Mouse (Mus musculus) mouse embryonic stem cell (cell line): ENCODE measurements around the gene Abhd11.

Experiments used
- in situ Hi-C, 2 experiments: fragments of 300-500 bp; cut with MboI; formaldehyde crosslinking; loops; 1 replicate in 1 of 2; 3 replicates in 1 of 2; pipeline ENCODE4 v1.14.3; 2019 to 2020; ENCODE audit warnings: low sequenced_read_pairs in 2 of 2, low pct_unique_long_range_greater_than_20kb in 1 of 2, mixed read lengths in 1 of 2; ENCODE audit not compliant: unreplicated experiment in 1 of 2

Abhd11 gene

DNA sequence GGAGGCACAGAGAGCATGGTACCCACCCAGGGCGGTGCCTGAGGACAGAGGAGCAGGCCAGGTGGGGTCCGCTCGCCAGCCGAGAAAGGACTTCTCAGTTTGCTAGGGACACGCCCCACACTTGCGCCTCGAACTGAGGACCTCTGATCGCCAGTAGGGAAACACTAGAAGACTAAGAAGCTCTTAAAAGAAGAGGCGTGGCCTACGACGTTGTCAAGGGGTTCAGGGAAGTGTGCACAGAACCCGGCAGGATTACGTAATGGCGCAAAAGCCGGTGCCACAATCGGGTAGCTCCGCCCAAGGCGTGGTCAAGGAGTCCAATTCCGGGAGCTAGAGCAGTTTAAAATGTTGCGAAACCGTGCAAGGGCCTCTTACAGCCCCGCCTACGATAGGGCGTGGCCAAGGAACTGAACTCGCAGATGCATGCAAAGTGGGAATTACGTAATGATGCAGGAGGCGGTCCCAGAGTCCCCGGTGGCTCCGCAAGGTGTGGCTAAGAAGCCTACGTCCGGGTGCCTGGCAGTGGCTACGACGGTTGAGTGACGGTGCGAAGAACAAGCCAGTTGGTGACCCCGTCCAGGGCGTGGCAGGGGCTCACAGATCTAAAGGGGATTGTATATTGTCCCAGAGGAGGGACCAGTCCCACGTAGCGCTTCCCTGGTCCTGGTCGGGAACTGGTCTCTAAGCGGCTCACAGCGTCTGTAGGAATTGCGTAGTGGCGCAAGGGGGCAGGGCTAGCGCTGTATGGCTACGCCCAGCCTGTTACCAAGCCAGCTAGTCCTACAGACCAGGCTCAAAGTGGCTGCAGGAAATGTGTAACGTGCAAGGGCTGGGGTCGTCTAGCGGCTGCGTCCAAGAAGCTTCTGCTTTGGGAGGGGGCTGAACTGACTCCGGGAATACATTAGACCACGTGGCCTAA is at the start of gene Abhd11:
TSS of gene Abhd11 (plus strand) at position 482 of the 919 bp plus-strand sequence.
- in situ Hi-C loops, result no loop called here

DNA sequence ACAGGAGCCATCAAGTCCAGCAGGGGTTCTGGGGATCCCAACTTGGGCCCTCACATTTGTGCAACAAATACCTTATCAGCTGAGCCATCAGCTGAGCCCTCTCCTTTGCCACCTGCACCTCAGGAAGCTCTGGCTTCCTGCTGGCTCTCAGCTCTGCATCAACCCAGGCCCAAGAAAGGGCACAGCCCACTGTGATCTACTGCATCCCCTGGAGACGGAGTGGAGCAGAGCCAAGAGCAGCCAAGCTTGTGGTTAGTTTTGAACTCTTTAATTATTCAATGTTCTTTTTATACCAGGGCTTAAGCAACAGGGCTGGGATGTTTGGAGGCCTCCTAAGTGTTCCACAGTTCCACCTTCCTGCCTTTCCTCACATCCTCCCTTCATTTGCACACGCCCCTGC is 48.5 kb upstream of the Abhd11 start:
- in situ Hi-C loops, result loop anchor here in 1 of 2 experiments (10.0 kb wide), 1 partner anchor 46 kb away; the partner anchor contains the start of gene Cldn13

DNA sequence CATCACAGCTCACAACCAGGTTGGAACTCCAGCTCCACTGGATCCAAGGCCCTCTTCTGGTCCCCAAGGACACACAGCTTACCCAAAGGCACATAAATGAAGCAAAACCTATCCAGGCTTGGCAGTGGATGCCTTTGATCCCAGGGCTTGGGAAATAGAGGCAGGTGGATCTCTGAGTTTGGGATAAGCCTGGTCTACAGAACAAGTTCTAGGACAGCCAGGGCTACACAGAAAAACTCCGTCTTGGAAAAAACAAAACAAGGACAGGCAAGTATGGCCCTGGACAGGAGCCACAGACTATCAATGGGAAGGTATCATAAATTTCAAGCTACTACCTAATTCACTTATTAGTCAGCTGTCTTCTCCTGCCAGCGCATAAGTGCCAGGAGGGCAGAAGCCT is 47.4 kb upstream of the Abhd11 start:
- in situ Hi-C loops, result loop anchor here in 1 of 2 experiments (10.0 kb wide), 1 partner anchor 47 kb away; the partner anchor contains the start of gene Cldn13

DNA sequence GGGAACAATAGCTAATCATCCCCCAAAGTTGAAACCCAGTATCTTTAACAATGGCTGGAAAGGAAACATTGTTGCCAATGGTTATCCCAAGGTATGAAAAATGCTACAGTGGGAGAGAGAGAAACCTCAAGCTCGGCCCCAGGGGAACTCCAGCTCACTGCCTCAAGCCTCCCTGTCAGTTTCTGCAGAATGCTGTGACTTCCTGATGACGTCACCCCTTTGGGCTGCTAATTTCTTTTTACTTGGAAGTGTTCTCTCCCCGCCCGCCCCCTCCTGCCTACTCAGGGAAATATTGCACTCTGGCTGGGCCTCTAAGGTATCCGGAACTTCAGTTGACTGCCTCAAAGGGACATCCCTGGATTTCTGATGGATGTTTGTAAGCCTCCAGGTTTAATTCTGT is 45.4 kb upstream of the Abhd11 start:
- in situ Hi-C loops, result loop anchor here in 1 of 2 experiments (10.0 kb wide), 1 partner anchor 49 kb away; the partner anchor contains the start of gene Cldn13

DNA sequence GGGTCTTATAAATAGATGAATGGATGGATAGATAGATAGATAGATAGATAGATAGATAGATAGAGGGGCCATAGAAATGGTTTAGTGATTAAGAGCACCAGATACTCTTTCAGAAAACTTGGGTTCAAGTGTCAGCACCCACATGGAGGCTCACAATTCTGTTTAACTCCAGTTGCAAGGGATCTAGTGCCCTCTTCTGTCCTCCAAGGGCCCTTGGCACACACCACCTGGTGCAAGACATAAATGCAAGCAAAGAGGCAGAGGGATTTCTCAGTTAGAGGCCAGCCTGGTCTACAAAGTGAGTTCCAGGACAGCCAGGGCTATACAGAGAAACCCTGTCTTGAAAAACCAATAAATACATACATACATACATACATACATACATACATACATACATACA is 44.3 kb upstream of the Abhd11 start:
- in situ Hi-C loops, result loop anchor here (5.0 to 10.0 kb wide), 3 partner anchors 32 to 50 kb away; partner anchors contain the start of genes Cldn13 (in 2 of the 2) and Mettl27 (in 1 of the 2)

DNA sequence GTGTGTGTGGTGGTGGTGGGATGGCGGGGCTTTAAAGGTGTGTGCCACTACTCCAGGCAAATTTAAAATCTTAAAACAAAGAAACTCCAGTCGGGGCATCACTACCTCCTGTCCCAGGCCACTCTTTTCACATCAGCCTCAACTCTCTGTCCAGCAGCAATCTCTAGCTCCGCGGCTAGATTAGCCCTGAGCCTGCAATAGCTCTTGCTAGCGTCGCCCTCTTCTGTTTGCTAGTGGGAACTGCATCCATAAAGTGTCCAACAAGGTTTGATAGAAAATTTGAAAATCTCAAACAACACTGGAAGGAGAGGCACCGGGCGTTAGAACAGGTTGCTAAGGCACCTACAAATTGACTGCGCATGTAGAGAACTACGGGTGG is 43.5 kb upstream of the Abhd11 start:
- in situ Hi-C loops, result loop anchor here (5.0 to 10.0 kb wide), 3 partner anchors 33 to 51 kb away; partner anchors contain the start of genes Cldn13 (in 2 of the 2) and Mettl27 (in 1 of the 2)

DNA sequence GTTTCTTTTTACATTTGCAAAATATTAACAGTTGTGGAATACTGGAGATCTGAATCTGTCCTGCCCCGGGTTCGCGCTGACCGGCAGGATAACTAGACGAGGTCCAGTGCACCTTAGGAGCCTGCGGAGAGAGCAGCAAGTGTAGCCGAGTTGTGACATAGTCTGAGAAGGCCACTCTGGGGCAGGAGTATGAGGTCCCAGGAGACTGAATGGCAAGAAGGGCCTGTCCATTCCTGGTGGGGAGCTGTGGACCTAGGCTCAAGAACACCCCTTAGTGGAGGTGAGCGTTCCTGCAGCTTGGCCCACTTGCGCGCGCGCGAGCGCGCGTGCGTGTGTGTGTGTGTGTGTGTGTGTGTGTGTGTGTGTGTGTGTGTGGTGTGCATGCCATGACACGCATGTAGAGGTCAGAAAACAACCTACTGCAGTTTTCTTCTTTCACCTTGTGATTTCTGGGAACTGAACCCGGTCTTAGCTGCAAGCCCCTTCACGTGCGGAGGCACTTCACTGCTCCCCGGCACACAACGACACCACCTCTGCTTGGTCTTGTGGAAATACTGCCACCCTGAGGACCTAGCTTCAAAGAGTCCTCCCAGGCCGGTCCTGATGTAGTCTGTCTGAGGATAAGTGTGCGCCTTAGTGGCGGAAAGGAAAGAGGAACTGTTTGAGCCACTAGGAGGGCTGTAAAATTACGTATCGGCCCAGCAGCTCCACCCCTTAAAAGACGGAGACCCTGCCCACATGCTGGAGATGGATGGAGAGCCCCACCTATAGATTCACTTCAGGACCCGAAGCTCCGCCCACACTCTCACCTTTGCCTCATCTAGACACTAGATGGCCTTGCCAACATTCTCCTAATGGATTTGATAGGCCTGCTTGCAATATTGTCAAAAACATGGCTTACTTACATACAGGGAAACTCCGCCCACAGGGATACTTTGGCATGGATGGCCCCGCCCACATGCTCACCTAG is 42.8 kb upstream of the Abhd11 start:
- in situ Hi-C loops, result loop anchor here (5.0 to 10.0 kb wide), 3 partner anchors 34 to 51 kb away; partner anchors contain the start of genes Cldn13 (in 2 of the 2) and Mettl27 (in 1 of the 2)

DNA sequence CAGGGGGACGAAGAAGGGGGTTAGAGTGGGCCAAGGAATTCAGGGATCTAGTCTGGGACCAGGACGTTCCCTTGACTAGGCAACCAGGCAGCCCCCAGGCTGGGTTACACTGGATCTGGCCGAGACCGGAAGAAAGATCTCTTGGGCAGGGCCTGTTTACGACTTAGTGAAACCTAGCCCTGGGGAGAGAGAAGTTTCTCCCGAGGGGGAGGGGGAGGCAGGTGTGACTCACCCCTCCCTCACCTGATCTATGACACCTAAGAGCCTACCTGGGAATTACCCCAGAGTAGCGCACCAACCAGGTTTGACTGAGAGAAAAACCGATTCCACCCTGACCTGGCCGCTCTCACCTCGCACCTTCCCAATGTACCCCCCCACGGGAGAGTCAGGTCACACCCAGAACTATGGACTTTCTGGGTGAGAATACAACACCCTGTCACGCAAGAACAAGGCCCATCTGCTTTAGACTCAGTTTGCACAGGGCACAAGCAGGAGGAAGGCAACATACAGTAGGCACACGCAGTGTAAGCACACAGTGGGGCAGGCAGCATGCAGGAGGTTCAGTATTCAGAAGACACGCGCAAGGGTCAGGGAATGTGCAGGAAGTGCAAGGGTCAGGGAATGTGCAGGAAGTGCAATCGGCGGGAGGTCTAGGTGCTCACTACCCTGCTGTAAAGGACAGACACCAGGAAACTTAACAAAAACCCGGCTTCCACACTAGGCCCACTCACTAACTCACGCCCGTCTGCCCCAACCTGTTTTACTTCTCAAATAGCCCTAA is 41.6 kb upstream of the Abhd11 start:
- in situ Hi-C loops, result loop anchor here (5.0 to 10.0 kb wide), 3 partner anchors 35 to 53 kb away; partner anchors contain the start of genes Cldn13 (in 2 of the 2) and Mettl27 (in 1 of the 2)

DNA sequence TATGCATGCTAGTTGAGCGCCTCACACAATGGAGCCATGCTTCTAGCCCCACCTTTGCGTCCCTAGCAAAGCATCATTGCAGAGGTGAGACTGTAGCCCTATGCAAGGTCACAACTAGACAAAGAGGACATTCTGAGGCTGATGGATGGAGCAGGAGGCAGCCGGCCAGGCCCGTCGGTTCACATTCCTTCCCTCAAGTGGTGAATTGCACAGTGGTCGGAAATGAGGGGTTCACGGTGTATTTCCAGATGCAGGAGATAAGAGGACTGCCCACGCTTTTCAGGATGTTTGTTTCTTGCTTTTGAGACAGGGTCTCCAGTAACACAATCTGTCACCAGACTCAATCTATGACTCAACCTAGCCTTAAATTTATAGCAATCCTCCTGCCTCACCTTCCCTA is 38.3 kb upstream of the Abhd11 start:
- in situ Hi-C loops, result no loop called here

DNA sequence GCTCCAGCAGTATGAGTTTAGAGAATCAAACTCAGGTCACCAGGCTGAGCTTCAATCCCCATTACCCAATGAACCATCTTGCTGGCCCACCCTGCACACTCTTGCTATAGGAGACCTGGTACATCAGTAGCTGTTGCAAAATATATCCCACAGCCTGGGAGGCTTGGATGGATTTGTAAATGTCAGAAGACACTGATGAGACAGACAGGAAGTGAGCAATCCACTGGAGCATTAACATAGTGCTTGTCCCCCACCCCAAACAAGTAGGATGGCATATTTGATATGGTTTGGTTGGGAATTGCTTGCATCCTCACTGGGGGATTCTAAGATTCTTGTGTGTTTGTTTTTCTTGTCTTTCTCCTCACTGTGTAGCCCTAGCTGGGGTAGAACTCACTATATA is 35.9 kb upstream of the Abhd11 start:
- in situ Hi-C loops, result no loop called here

DNA sequence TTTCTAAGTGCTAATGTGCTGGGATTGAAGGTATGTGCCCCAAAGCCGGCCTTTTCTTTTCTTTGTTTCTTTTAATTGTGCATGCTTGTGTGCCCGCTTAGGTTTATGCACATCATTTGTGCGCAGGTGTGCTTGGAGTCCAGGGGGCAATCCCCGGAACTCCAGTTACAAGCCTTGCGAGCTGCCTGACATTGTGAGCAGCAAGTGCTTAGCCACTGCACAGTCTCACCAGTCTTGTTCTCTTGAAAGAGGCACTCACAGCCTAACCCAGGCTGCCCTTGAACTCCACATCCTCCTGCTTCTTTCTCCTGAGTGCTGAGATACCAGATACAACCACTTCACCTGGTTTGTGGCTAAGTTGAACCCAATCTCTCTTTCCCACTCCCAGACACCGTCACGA is 35.4 kb upstream of the Abhd11 start:
- in situ Hi-C loops, result no loop called here

DNA sequence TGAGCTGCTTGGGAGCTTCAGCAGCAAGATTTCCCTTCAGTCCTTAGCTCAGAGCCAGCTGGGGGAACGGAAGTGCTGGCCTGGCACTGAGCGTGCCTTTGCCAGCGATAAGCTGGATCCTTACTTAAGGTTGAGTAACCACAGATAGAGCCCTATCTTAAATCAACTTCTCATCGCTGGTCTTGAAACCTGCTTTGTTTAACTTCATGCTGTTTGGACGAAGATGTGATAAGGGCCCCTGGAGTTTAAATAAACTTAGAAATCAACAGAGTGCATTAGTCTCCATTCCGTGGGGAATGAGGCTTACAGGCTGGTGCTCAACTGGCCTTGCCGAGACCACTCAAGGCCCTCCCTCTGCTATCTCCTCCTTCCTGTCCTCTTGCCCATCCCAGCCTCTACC is 34.7 kb upstream of the Abhd11 start:
- in situ Hi-C loops, result no loop called here

DNA sequence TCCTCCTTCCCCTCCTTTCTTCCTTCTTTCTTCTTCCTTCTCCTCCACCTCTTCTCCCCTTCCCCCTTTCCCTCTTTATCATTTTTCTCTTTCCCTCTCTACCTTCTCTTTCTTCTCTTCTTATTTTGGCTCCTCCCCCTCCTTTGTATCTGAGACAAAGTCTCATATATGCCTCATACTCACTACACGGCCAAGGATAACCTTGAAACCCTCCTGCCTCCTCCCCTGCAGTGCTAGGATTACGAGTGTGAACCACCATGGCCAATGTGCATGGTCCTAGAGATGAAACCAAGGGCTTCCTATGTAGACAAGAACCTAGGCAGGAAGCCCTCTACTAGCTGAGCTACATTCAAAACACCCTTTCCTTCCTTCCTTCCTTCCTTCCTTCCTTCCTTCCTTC is 34.0 kb upstream of the Abhd11 start:
- in situ Hi-C loops, result no loop called here

DNA sequence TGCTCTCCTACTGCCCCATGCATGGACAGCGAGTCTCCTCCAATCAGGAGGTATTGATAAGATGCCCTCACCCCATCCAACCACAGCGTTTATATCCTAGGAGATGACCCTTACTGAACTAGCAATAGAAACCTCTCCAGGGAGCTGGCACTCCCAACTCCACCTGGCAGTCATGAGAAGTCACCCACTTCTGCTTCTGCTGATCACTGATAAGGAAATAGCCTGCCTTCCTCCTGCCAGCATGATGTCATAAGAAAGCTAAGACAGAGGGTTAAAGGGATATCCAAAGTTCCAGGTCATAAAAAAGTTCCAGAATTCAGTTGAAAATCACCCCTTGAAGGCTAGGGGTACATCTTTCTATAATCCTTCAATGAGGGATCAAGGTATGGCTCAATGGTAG is 32.8 kb upstream of the Abhd11 start:
- in situ Hi-C loops, result no loop called here

DNA sequence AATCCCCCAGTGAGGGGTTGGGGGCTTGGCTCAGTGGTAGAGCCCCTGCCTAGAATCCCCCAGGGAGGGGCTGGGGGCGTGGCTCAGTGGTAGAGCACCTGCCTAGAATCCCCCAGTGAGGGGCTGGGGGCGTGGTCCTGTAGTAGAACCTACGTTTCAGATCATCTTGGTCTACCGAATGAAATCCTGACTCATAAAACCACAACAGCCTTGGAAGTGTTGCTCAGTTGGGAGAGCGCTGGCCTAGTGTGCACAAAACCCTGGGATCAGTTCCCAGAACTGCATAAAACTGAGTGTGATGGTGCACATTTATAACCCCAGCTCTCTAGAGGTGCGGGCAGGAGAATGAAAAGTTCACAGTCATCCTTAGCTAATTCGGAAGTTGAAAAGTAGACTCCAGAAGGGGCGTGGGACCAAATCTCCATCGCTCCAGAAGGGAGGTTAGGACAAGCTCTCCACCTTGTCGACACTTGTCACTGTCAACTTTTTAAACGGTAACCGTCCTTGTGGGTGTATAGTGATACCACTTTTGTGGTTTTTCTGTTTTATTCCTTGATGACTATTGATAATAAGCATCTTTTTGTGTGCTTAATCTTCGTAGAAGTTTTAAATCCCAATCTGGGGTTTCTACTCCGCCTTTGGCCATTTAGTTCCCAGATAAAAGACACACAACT is 32.2 kb upstream of the Abhd11 start:
- in situ Hi-C loops, result no loop called here

DNA sequence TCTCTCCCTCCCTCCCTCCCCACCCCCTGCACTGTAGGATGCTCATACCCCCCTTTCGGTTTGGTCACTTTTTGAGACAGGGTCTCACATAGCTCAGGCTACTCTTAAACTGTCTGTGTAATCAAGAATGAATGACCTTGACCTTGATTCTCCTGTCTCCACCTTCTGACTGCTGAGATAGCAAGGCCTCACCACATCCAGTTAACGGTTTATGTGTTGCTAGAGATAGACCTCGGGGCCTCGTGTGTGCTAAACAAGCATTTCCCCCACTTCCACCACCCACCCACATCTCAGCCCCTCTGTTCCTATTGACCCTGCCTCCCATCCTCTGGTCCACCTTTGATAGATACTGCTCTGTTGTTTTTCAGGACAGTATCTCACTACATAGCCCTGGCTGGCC is 31.1 kb upstream of the Abhd11 start:
- in situ Hi-C loops, result no loop called here

DNA sequence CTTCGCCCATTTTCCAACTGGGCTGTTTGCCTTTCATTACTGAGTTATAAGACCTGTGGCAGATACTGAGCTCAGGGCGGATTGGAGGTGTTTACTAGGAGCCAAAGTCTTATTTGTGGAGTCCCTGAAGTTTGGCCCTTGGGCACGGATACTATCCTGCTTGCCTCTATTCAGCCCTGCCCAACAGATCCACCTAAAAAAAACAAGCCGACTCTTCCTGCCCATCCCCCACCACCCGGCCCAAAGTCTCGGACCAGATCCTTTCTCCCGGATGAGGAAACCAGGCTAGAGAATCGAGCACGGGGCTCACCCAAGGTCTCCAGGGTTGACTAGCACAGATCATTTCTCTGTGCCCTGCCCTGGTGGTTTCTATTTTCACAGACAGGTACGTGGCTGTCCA is 27.8 kb upstream of the Abhd11 start:
- in situ Hi-C loops, result no loop called here
